ENCODE assay signal across 11 mouse cellular contexts in the genomic region with DNA sequence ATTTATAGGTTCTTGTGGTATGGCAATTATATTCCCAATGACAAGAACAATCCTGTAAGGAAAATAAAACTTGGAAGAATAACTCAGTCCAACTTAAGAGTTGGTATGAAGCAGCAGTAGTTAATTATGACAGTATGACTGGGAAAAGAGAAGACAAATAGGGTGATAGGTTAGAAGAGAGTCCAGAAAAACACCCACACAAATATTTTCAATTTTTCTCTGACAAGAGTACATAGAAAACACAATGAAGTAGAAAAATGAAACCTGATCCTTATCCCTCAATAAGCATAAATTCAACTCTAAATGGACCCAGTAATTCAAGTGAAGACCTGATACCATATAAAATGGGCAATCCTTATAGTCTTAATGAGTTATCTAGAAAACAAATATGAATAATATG.
"Had no signal": no experiment of that assay in that cellular context is flagged by ENCODE, and none has a peak within 500 bp of the region (broad histone marks: within the 10 kb centered on the region; RNA-seq: fewer than 3 reads in every experiment).

No protein-coding gene starts in this region.

- DNase-seq: retina, postnatal 1 day; right cerebral cortex, adult 18-20 months; right cerebral cortex, postnatal 14 days; right cerebral cortex, postnatal 25 days; right cerebral cortex, postnatal 4 days; spleen, adult 18-20 months; thymus, adult 18-20 months; thymus, adult 2 months; thymus, postnatal 25 days; thymus, postnatal 36 days; thymus, postnatal 4 days had no signal
